Mouse (Mus musculus) cerebellum, adult 2 months (tissue): ENCODE results near the gene Nfkb1.

Source experiments
- CTCF ChIP-seq: fragments of 200-500 bp; IDR thresholded peaks from 2 replicates; pipeline ENCODE4 v1.5.1; 2011; ENCODE audit warnings: low read depth, mild to moderate bottlenecking, control low read depth, low read length, moderate library complexity, borderline replicate concordance; ENCODE audit not compliant: insufficient read depth
- POLR2A ChIP-seq: fragments of 200-500 bp; IDR thresholded peaks from 2 replicates; pipeline ENCODE4 v1.6.1; 2011; ENCODE audit warnings: low read length, control low read depth, borderline replicate concordance; ENCODE audit not compliant: insufficient read depth

- TF ChIP-seq POLR2A: no peak
- TF ChIP-seq CTCF: no peak
Measured at GRCm38 (mm10) chr3:135732747-135733445, 41.5 kb upstream of the Nfkb1 start.
